Mouse (Mus musculus): Measurements from ENCODE around the gene Skap1. TPM values are rescaled to one million over a fixed set of nuclear protein-coding genes. Genes with fewer than 3 reads are reported as not detected.

Gene Skap1
- polyA plus RNA-seq, 1 experiment: 4.9 TPM

DNA sequence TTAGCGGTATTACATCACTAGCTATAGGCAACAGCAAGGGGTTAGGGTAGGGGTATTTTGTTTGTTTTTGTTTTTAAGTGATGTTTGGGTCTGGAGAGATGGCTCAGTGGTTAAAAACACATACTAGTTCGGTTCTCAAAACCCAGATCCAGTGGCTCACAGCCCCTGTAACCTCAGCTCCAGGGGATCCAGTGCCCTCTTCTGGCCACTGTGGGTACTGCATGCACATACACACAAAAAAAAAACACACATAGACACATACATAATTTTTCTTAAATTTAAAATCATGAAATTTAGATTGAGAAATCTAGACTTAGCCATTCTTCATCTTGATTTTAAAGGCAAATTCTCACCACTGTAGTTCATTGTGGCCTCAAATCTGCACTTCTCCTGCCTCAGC is 221.0 kb downstream of the Skap1 start:
- WGBS: 78% methylated on average over 2 of the region's 2 CpGs
- no peaks in the 10 kb centered on the region for H3K4me1 ChIP-seq (ENCODE audit: control insufficient read depth, insufficient read depth, low read length)
- TF ChIP-seq CTCF (IDR thresholded peaks at IDR 0.05; ENCODE audit: control insufficient read depth, insufficient read depth, low read length): peak; percentile 55; the same call in 1 of the 2 replicates
- no peak for TF ChIP-seq POLR2A (IDR thresholded peaks at IDR 0.05; ENCODE audit: borderline replicate concordance, control insufficient read depth, low read depth, low read length)

DNA sequence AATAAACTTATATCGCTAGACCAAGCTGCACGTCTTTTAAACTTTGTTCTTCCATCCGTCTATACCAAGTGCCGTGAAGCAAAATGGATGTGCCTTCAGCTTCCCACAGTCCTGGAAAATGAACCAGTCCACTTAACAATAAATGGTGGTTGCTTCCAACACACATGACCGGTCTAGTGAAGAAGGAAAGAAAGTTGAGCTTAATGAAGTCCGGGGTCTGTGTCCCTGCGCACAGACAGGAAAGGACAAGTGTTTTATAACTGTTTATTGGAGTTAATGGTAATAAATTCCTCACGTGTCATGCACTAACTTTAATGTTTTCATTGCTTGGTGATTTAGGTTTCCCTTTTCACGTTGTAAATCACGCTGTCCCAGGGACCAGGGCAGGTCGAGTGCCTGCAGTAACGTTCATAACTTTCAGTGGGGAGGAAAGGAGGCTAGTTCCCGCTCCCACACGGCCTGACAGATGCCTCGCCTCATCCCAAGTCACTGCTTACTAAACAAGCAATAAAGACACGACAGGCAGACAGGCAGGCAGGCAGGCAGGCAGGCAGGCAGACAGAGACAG is 222.4 kb downstream of the Skap1 start:
- no peak overlapping the region for H3K27ac ChIP-seq (ENCODE audit: control insufficient read depth, insufficient read depth, low read depth, low read length, poor library complexity)
- H3K4me3 ChIP-seq (replicated peaks; ENCODE audit: control insufficient read depth, low read depth, low read length): no peak overlapping the region
- 48% methylated on average over 16 of the region's 16 CpGs for whole genome bisulfite sequencing
- no peak for TF ChIP-seq CTCF (IDR thresholded peaks at IDR 0.05; ENCODE audit: control insufficient read depth, insufficient read depth, low read length)
- no peak for TF ChIP-seq POLR2A (IDR thresholded peaks at IDR 0.05; ENCODE audit: borderline replicate concordance, control insufficient read depth, low read depth, low read length)
- H3K4me1 ChIP-seq (ENCODE audit: control insufficient read depth, insufficient read depth, low read length): no peaks in the 10 kb centered on the region

More for the DNA sequence above, 221.0 kb downstream of the Skap1 start:
- no peak overlapping the region for H3K4me3 ChIP-seq (replicated peaks; ENCODE audit: control insufficient read depth, low read depth, low read length)
- H3K27ac ChIP-seq (ENCODE audit: control insufficient read depth, insufficient read depth, low read depth, low read length, poor library complexity): no peak overlapping the region

DNA sequence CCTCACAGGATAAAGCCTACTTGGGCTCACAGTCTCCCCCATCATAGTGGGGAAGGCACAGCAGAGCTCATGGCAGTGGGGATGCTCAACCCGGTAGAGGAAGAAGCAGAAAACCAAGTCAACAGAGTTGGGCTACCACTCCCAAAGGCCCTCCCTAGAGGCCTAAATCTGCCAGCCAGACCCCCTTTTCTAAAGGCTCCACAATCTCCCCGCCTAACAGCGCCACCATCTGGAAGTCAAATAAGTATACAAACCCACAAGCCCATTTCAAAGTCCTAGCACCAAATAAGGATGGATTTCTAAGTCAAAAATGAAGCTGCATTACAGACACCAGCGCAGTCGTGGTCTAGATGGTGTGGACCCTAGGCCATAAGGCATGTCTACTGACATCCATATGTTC is 227.9 kb downstream of the Skap1 start:
- no peak for TF ChIP-seq POLR2A (IDR thresholded peaks at IDR 0.05; ENCODE audit: borderline replicate concordance, control insufficient read depth, low read depth, low read length)
- TF ChIP-seq CTCF (IDR thresholded peaks at IDR 0.05; ENCODE audit: control insufficient read depth, insufficient read depth, low read length): no peak
- 81% methylated on average over 5 of the region's 5 CpGs for WGBS

DNA sequence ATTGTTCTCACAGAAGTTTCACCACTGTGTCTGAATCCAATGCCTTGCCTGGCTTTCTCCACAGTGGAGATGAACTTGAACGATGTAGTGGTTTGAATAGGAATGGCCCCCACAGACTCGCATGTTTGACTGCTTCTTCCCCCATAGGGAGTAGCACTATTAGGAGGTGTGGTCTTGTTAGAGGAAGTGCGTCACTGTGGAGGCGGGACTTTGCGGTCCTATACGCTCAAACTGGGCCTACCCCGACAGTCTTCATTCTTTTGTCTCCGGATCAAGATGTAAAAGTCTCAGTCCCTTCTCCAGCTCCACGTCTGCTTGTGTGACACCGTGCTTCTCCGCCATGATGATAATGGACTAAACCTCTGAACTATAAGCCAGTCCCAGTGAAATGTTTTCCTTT is 229.0 kb downstream of the Skap1 start:
- no peak overlapping the region for H3K4me3 ChIP-seq (replicated peaks; ENCODE audit: control insufficient read depth, low read depth, low read length)
- H3K4me1 ChIP-seq (ENCODE audit: control insufficient read depth, insufficient read depth, low read length): no peaks in the 10 kb centered on the region
- 87% methylated on average over 11 of the region's 11 CpGs for WGBS
- TF ChIP-seq CTCF (IDR thresholded peaks at IDR 0.05; ENCODE audit: control insufficient read depth, insufficient read depth, low read length) (no peak), POLR2A (IDR thresholded peaks at IDR 0.05; ENCODE audit: borderline replicate concordance, control insufficient read depth, low read depth, low read length) (no peak)
- no peak overlapping the region for H3K27ac ChIP-seq (ENCODE audit: control insufficient read depth, insufficient read depth, low read depth, low read length, poor library complexity)

More for the DNA sequence above, 227.9 kb downstream of the Skap1 start:
- Histone ChIP-seq H3K4me1 (ENCODE audit: control insufficient read depth, insufficient read depth, low read length) (no peaks in the 10 kb centered on the region), H3K27ac (ENCODE audit: control insufficient read depth, insufficient read depth, low read depth, low read length, poor library complexity) (no peak overlapping the region), H3K4me3 (replicated peaks; ENCODE audit: control insufficient read depth, low read depth, low read length) (no peak overlapping the region)

DNA sequence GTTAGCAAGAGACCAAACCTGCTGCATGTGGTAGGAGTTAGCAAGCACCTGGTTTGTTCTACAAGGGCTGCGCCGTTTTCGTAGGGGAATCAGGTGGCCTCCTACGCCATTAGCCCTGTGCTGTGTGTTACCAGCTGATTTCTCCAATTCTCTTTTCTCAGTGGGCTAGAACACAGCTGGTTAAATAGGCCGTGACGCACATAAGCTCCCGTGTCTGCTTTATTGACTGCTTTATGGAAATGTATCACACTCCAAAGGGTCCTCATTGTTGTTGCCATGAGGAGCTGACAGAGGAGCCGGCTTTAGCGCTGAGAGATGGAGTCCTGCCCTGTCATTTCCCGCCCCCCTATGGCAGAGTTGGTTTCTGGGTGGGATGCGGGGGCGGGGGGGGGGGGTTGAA is 230.4 kb downstream of the Skap1 start:
- 88% methylated on average over 12 of the region's 12 CpGs for WGBS
- Histone ChIP-seq H3K4me1 (ENCODE audit: control insufficient read depth, insufficient read depth, low read length) (no peaks in the 10 kb centered on the region), H3K4me3 (replicated peaks; ENCODE audit: control insufficient read depth, low read depth, low read length) (no peak overlapping the region), H3K27ac (ENCODE audit: control insufficient read depth, insufficient read depth, low read depth, low read length, poor library complexity) (no peak overlapping the region)
- TF ChIP-seq CTCF (IDR thresholded peaks at IDR 0.05; ENCODE audit: control insufficient read depth, insufficient read depth, low read length) (no peak), POLR2A (IDR thresholded peaks at IDR 0.05; ENCODE audit: borderline replicate concordance, control insufficient read depth, low read depth, low read length) (no peak)

DNA sequence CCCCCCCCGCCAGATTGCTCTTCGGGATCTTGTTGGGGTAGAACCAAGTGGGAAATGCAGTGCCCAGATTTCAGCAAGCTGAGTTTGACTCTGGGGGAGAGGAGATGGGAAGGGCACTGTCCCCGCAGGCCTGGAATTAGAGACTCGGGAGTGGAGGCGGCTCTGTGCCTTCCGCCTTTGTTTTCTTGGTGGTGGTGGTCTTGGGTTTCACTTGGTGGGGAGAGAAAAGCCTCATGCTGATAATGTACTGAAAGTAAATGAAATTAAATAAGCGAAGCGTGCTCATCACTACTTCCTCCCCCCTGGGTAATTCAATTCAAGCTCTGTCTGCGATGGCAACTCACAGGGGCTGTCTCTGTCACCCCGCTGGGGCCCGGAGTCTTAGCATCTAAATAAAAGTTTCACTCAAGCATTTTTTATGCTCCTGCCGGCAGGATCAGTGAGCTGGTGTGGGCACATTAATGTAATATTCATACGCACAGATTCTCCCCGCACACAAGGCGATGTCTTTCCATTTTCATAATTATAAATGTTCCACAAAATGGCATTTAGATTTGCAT is 231.9 kb downstream of the Skap1 start:
- H3K4me3 ChIP-seq (replicated peaks; ENCODE audit: control insufficient read depth, low read depth, low read length): no peak overlapping the region
- no peak overlapping the region for H3K27ac ChIP-seq (ENCODE audit: control insufficient read depth, insufficient read depth, low read depth, low read length, poor library complexity)
- WGBS: 90% methylated on average over 15 of the region's 15 CpGs
- H3K4me1 ChIP-seq (ENCODE audit: control insufficient read depth, insufficient read depth, low read length): no peaks in the 10 kb centered on the region
- no peak for TF ChIP-seq POLR2A (IDR thresholded peaks at IDR 0.05; ENCODE audit: borderline replicate concordance, control insufficient read depth, low read depth, low read length)
- no peak for TF ChIP-seq CTCF (IDR thresholded peaks at IDR 0.05; ENCODE audit: control insufficient read depth, insufficient read depth, low read length)

DNA sequence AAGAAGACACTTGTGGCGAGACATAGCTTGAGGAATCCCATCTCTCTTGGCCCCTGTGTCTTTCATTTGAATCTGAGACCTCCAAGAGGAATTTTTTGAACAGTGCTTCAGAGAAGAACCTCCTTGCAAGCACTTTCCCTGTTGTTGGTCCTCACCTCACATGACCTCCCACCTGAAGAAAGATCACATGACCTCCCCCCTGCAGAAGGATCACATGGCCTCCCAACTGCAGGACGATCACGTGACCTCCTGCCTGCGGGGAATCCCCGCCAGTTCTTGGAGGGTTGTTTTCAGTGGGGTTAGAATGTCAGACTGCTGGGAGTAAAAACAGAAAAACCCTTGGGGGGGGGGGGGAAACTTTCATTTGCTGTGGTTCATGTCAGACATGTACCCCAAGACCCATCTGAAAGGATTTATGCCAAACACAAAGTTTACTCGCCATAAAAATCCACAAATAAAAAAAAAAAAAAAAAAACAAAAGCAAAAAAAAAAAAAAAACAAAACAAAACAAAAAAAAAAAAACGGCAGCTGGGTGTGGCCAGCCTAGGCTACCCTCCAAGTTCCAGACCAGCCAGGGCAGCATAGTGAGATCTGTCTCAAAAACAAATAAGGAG is 232.6 kb downstream of the Skap1 start:
- Histone ChIP-seq H3K4me1 (ENCODE audit: control insufficient read depth, insufficient read depth, low read length) (no peaks in the 10 kb centered on the region), H3K4me3 (replicated peaks; ENCODE audit: control insufficient read depth, low read depth, low read length) (no peak overlapping the region), H3K27ac (ENCODE audit: control insufficient read depth, insufficient read depth, low read depth, low read length, poor library complexity) (no peak overlapping the region)
- TF ChIP-seq POLR2A (IDR thresholded peaks at IDR 0.05; ENCODE audit: borderline replicate concordance, control insufficient read depth, low read depth, low read length): no peak
- TF ChIP-seq CTCF (IDR thresholded peaks at IDR 0.05; ENCODE audit: control insufficient read depth, insufficient read depth, low read length): no peak
- 25% methylated on average over 7 of the region's 7 CpGs for WGBS

DNA sequence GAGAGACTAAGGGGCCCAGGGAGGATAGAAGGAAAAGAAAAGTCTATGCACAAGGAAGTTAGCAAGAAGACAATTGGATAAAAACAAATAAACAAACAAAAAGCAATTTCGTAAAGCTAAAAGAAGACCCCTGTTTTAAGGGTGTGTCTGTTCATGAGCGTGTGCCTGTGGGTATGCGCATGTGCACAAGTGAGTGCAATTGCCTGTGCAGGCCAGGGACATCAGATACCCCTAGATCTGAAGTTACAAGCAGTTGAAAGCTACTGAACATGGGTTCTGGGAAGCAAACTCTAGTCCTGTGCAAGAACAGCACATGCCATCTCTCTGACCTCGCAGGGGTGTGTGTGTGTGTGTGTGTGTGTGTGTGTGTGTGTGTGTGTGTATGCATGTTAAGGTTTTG is 233.1 kb downstream of the Skap1 start:
- 73% methylated on average over 4 of the region's 4 CpGs for WGBS
- TF ChIP-seq POLR2A (IDR thresholded peaks at IDR 0.05; ENCODE audit: borderline replicate concordance, control insufficient read depth, low read depth, low read length) (no peak), CTCF (IDR thresholded peaks at IDR 0.05; ENCODE audit: control insufficient read depth, insufficient read depth, low read length) (no peak)
- no peak overlapping the region for H3K4me3 ChIP-seq (replicated peaks; ENCODE audit: control insufficient read depth, low read depth, low read length)
- no peaks in the 10 kb centered on the region for H3K4me1 ChIP-seq (ENCODE audit: control insufficient read depth, insufficient read depth, low read length)
- no peak overlapping the region for H3K27ac ChIP-seq (ENCODE audit: control insufficient read depth, insufficient read depth, low read depth, low read length, poor library complexity)
